Mouse (Mus musculus) heart, embryonic 15.5 days (tissue): ENCODE measurements around the gene Fam170b. TPM values are rescaled to one million over a fixed set of nuclear protein-coding genes. Genes with fewer than 3 reads are reported as not detected.

Experiments
- ATAC-seq: fragments of 200-750 bp; cut with Nextera tagmentation; replicated peaks from 2 replicates; pipeline ENCODE4 v1.8.0; 2017; ENCODE audit warnings: low read depth, moderate TSS enrichment; ENCODE audit not compliant: insufficient number of reproducible peaks, insufficient read depth, low FRiP score
- H3K27ac ChIP-seq: fragments of 300-500 bp; sonication (generic); 2 replicates; pipeline ENCODE4 v1.5.1; 2015; ENCODE audit warnings: mild to moderate bottlenecking, inconsistent platforms
- H3K27me3 ChIP-seq: fragments of 300-500 bp; sonication (generic); 2 replicates; pipeline ENCODE4 v1.6.1; 2015; ENCODE audit warnings: inconsistent platforms
- H3K36me3 ChIP-seq: fragments of 300-500 bp; sonication (generic); 2 replicates; pipeline ENCODE4 v1.6.1; 2015; ENCODE audit warnings: mild to moderate bottlenecking, inconsistent platforms
- H3K4me1 ChIP-seq: fragments of 300-500 bp; sonication (generic); replicated peaks from 2 replicates; pipeline ENCODE4 v1.6.1; 2015; ENCODE audit warnings: inconsistent platforms
- H3K4me2 ChIP-seq: fragments of 300-500 bp; sonication (generic); 2 replicates; pipeline ENCODE4 v1.6.1; 2015; ENCODE audit warnings: inconsistent platforms, mild to moderate bottlenecking, moderate library complexity
- H3K4me3 ChIP-seq: fragments of 300-500 bp; sonication (generic); 2 replicates; pipeline ENCODE4 v1.5.1; 2015; ENCODE audit warnings: mild to moderate bottlenecking, inconsistent platforms
- H3K9ac ChIP-seq: fragments of 300-500 bp; sonication (generic); 2 replicates; pipeline ENCODE4 v1.6.1; 2015; ENCODE audit warnings: mild to moderate bottlenecking, inconsistent platforms
- H3K9me3 ChIP-seq: fragments of 300-500 bp; sonication (generic); replicated peaks from 2 replicates; pipeline ENCODE4 v1.6.1; 2016; ENCODE audit warnings: inconsistent platforms
- WGBS: fragments of 180-500 bp; shearing (Covaris S2); methylation state at CpG from one replicate; pipeline ENCODE4 v1.1.7; 2015; ENCODE audit warnings: mixed read lengths; 5-methylcytosine and 5-hydroxymethylcytosine counted together
- polyA plus RNA-seq: library from polyadenylated mRNA; unstranded; fragments of >200 nt; fragmentation: Nextera tagmentation; extraction: Ambion mirVana; gene quantifications from 2 replicates; pipeline ENCODE4 v1.2.1, GENCODE M21; 2015

Gene Fam170b
- 0.11 and 0.13 TPM in 2 replicates for polyA plus RNA-seq

- Histone ChIP-seq H3K27me3 (no peaks in the 10 kb centered on the region), H3K4me3 (no peak within 1 kb of the TSS), H3K4me2 (no peak within 1 kb of the TSS), H3K9ac (no peak within 1 kb of the TSS), H3K4me1 (peaks cover 4% of the 10 kb centered on the region; the same call in 1 of the 2 replicates), H3K9me3 (no peaks in the 10 kb centered on the region), H3K36me3 (no peaks in the 10 kb centered on the region), H3K27ac (no peak within 1 kb of the TSS)
- WGBS = 76% methylated on average over 8 of the region's 8 CpGs
- ATAC-seq = no peak
Measured at GRCm38 (mm10) chr14:32833847-32834246, at the start of gene Fam170b. Gene Fam170b, plus strand, starts transcription at chr14:32833962.

GRCm38 (mm10) chr14:32784130-32784747, 49.5 kb upstream of the Fam170b start:
- no peak for ATAC-seq
- no peaks in the 10 kb centered on the region for H3K27me3 ChIP-seq
- peaks cover 12% of the 10 kb centered on the region for H3K4me1 ChIP-seq
- no peak overlapping the region for H3K4me3 ChIP-seq
- no peak overlapping the region for H3K27ac ChIP-seq
- H3K36me3 ChIP-seq = no peaks in the 10 kb centered on the region
- 49% methylated on average over 12 of the region's 12 CpGs for WGBS
- no peaks in the 10 kb centered on the region for H3K9me3 ChIP-seq
- H3K4me2 ChIP-seq = no peak overlapping the region
- no peak overlapping the region for H3K9ac ChIP-seq

GRCm38 (mm10) chr14:32784748-32785134, 49.0 kb upstream of the Fam170b start:
- Histone ChIP-seq H3K4me2 (no peak overlapping the region), H3K27me3 (no peaks in the 10 kb centered on the region), H3K36me3 (no peaks in the 10 kb centered on the region), H3K4me1 (peaks cover 12% of the 10 kb centered on the region), H3K9me3 (no peaks in the 10 kb centered on the region), H3K9ac (no peak overlapping the region), H3K27ac (no peak overlapping the region), H3K4me3 (no peak overlapping the region)
- no peak for ATAC-seq
- WGBS = 73% methylated on average over 4 of the region's 4 CpGs

GRCm38 (mm10) chr14:32785556-32786130, 48.1 kb upstream of the Fam170b start, which contains the start of gene Tmem273:
Gene Tmem273, plus strand, starts transcription at chr14:32785963.
- no peak for ATAC-seq

GRCm38 (mm10) chr14:32787691-32788090, 46.1 kb upstream of the Fam170b start:
- no peaks in the 10 kb centered on the region for H3K27me3 ChIP-seq
- H3K9me3 ChIP-seq = no peaks in the 10 kb centered on the region
- no peak overlapping the region for H3K4me3 ChIP-seq
- no peaks in the 10 kb centered on the region for H3K36me3 ChIP-seq
- ATAC-seq = no peak
- no peak overlapping the region for H3K27ac ChIP-seq
- H3K9ac ChIP-seq = no peak overlapping the region
- peaks cover 12% of the 10 kb centered on the region for H3K4me1 ChIP-seq
- H3K4me2 ChIP-seq = no peak overlapping the region
- 56% methylated on average over 5 of the region's 5 CpGs for WGBS

More at GRCm38 (mm10) chr14:32785556-32786130, 48.1 kb upstream of the Fam170b start, which contains the start of gene Tmem273:
- Histone ChIP-seq H3K4me2 (no peak within 1 kb of the TSS), H3K9me3 (no peaks in the 10 kb centered on the region), H3K9ac (no peak within 1 kb of the TSS), H3K36me3 (no peaks in the 10 kb centered on the region), H3K4me3 (no peak within 1 kb of the TSS), H3K27ac (no peak within 1 kb of the TSS), H3K27me3 (no peaks in the 10 kb centered on the region), H3K4me1 (peaks cover 12% of the 10 kb centered on the region)
- 69% methylated on average over 3 of the region's 3 CpGs for WGBS

GRCm38 (mm10) chr14:32796375-32796774, 37.4 kb upstream of the Fam170b start:
- Histone ChIP-seq H3K9me3 (no peaks in the 10 kb centered on the region), H3K27me3 (peaks cover 3% of the 10 kb centered on the region; the same call in 1 of the 2 replicates), H3K4me3 (no peak overlapping the region), H3K4me2 (no peak overlapping the region), H3K36me3 (no peaks in the 10 kb centered on the region), H3K27ac (no peak overlapping the region), H3K4me1 (peaks cover 4% of the 10 kb centered on the region), H3K9ac (no peak overlapping the region)
- no peak for ATAC-seq
- 74% methylated on average over 8 of the region's 8 CpGs for WGBS

- Histone ChIP-seq H3K4me2 (no peak overlapping the region), H3K4me1 (peaks cover 5% of the 10 kb centered on the region), H3K36me3 (no peaks in the 10 kb centered on the region), H3K9me3 (no peaks in the 10 kb centered on the region), H3K27me3 (peaks cover 6% of the 10 kb centered on the region; the same call in 1 of the 2 replicates), H3K27ac (no peak overlapping the region), H3K9ac (no peak overlapping the region), H3K4me3 (no peak overlapping the region)
- no peak for ATAC-seq
- WGBS = 84% methylated on average over 2 of the region's 2 CpGs
Measured at GRCm38 (mm10) chr14:32797803-32798202, 36.0 kb upstream of the Fam170b start.

GRCm38 (mm10) chr14:32798355-32798754, 35.4 kb upstream of the Fam170b start:
- no peak overlapping the region for H3K9ac ChIP-seq
- ATAC-seq = no peak
- H3K4me2 ChIP-seq = no peak overlapping the region
- peaks cover 6% of the 10 kb centered on the region; the same call in 1 of the 2 replicates for H3K27me3 ChIP-seq
- H3K9me3 ChIP-seq = no peaks in the 10 kb centered on the region
- H3K27ac ChIP-seq = no peak overlapping the region
- peaks cover 5% of the 10 kb centered on the region for H3K4me1 ChIP-seq
- no peaks in the 10 kb centered on the region for H3K36me3 ChIP-seq
- WGBS = 79% methylated on average over 4 of the region's 4 CpGs
- H3K4me3 ChIP-seq = no peak overlapping the region

- peaks cover 5% of the 10 kb centered on the region; the same call in 1 of the 2 replicates for H3K27me3 ChIP-seq
- no peak overlapping the region for H3K4me3 ChIP-seq
- no peaks in the 10 kb centered on the region for H3K36me3 ChIP-seq
- no peak overlapping the region for H3K4me2 ChIP-seq
- H3K27ac ChIP-seq = no peak overlapping the region
- peaks cover 5% of the 10 kb centered on the region for H3K4me1 ChIP-seq
- H3K9me3 ChIP-seq = no peaks in the 10 kb centered on the region
- no peak overlapping the region for H3K9ac ChIP-seq
- no peak for ATAC-seq
- whole genome bisulfite sequencing = 52% methylated on average over 7 of the region's 7 CpGs
Measured at GRCm38 (mm10) chr14:32800048-32800447, 33.7 kb upstream of the Fam170b start.

GRCm38 (mm10) chr14:32801016-32801661, 32.6 kb upstream of the Fam170b start:
- no peak overlapping the region for H3K4me3 ChIP-seq
- no peaks in the 10 kb centered on the region for H3K36me3 ChIP-seq
- 62% methylated on average over 11 of the region's 11 CpGs for WGBS
- ATAC-seq = no peak
- no peak overlapping the region for H3K9ac ChIP-seq
- H3K9me3 ChIP-seq = no peaks in the 10 kb centered on the region
- peaks cover 5% of the 10 kb centered on the region for H3K4me1 ChIP-seq
- H3K4me2 ChIP-seq = no peak overlapping the region
- H3K27ac ChIP-seq = no peak overlapping the region
- peaks cover 3% of the 10 kb centered on the region; the same call in 1 of the 2 replicates for H3K27me3 ChIP-seq

- Histone ChIP-seq H3K4me3 (no peak overlapping the region), H3K36me3 (no peaks in the 10 kb centered on the region), H3K9me3 (no peaks in the 10 kb centered on the region), H3K27me3 (peaks cover 3% of the 10 kb centered on the region; the same call in 1 of the 2 replicates), H3K27ac (no peak overlapping the region), H3K4me2 (no peak overlapping the region), H3K9ac (no peak overlapping the region), H3K4me1 (peaks cover 5% of the 10 kb centered on the region)
- no peak for ATAC-seq
Measured at GRCm38 (mm10) chr14:32801662-32802024, 32.1 kb upstream of the Fam170b start.
